Mouse (Mus musculus) testis, adult 2 months (tissue): ENCODE measurements around the gene Sec31b.

Source experiments
- CTCF ChIP-seq: fragments of 200-500 bp; IDR thresholded peaks from 2 replicates; pipeline ENCODE4 v1.5.1; 2012; ENCODE audit warnings: low read depth, mild to moderate bottlenecking, inconsistent platforms, low read length, moderate library complexity; ENCODE audit not compliant: control insufficient read depth, insufficient read depth, insufficient replicate concordance
- POLR2A ChIP-seq: fragments of 200-500 bp; IDR thresholded peaks from 2 replicates; pipeline ENCODE4 v1.6.1; 2012; ENCODE audit warnings: low read depth, mild to moderate bottlenecking, inconsistent platforms, low read length, moderate library complexity; ENCODE audit not compliant: control insufficient read depth

- TF ChIP-seq CTCF (no peak), POLR2A (no peak)
These were observed 42.9 kb downstream of the Sec31b start for GRCm38 (mm10) chr19:44502741-44503140.
